Mouse (Mus musculus): ENCODE measurements at regions not wholly inside any gene's neighbourhood (a gene's known extent, or its start where the extent isn't known, plus 50 kb on each side); places are given as distances from the start of the nearest gene placed in this dataset.

- no peak for TF ChIP-seq ZNF384 (IDR thresholded peaks at IDR 0.05; ENCODE audit: low read depth, low read length)
- TF ChIP-seq CTCF (conservative IDR thresholded peaks at IDR 0.05 in 1 of 2, IDR thresholded peaks at IDR 0.05 in 1 of 2; ENCODE audit: low read depth in 2 of 2, low read length in 2 of 2), result no peak
- no peak for TF ChIP-seq POLR2A (IDR thresholded peaks at IDR 0.05; ENCODE audit: low read depth, low read length)
These were observed 231.9 kb downstream of the Sox4 start for GRCm38 (mm10) chr13:28721548-28721981.

Measured in CH12.LX (cell line).